Mouse (Mus musculus) stomach, embryonic 14.5 days (tissue): ENCODE measurements at regions not wholly inside any gene's neighbourhood (a gene's known extent, or its start where the extent isn't known, plus 50 kb on each side); places are given as distances from the start of the nearest gene placed in this dataset.

Experiments
- ATAC-seq: fragments of 200-750 bp; cut with Nextera tagmentation; 2 replicates; pipeline ENCODE4 v1.8.0; 2017; ENCODE audit warnings: low read depth, moderate TSS enrichment; ENCODE audit not compliant: insufficient number of reproducible peaks, insufficient read depth, low FRiP score
- H3K27ac ChIP-seq: fragments of 300-500 bp; sonication (generic); 2 replicates; pipeline ENCODE4 v1.5.1; 2014; ENCODE audit warnings: mild to moderate bottlenecking, low read length, moderate library complexity, mixed read lengths
- H3K27me3 ChIP-seq: fragments of 300-500 bp; sonication (generic); 2 replicates; pipeline ENCODE4 v1.6.1; 2014; ENCODE audit warnings: low read length, control low read depth, mixed read lengths; ENCODE audit not compliant: control insufficient read depth, insufficient read depth
- H3K36me3 ChIP-seq: fragments of 300-500 bp; sonication (generic); 2 replicates; pipeline ENCODE4 v1.6.1; 2014; ENCODE audit warnings: mild to moderate bottlenecking, control low read depth, low read length, moderate library complexity, mixed read lengths; ENCODE audit not compliant: control insufficient read depth, insufficient read depth
- H3K4me1 ChIP-seq: fragments of 300-500 bp; sonication (generic); 2 replicates; pipeline ENCODE4 v1.6.1; 2014; ENCODE audit warnings: low read length, control low read depth, mixed read lengths; ENCODE audit not compliant: control insufficient read depth, insufficient read depth
- H3K4me2 ChIP-seq: fragments of 300-500 bp; sonication (generic); replicated peaks from 2 replicates; pipeline ENCODE4 v1.6.1; 2014; ENCODE audit warnings: low read depth, low read length, control low read depth
- H3K4me3 ChIP-seq: fragments of 300-500 bp; sonication (generic); 2 replicates; pipeline ENCODE4 v1.5.1; 2014; ENCODE audit warnings: low read depth, low read length, control low read depth
- H3K9ac ChIP-seq: fragments of 300-500 bp; sonication (generic); replicated peaks from 2 replicates; pipeline ENCODE4 v1.6.1; 2014; ENCODE audit warnings: low read depth, mild to moderate bottlenecking, control low read depth, low read length, moderate library complexity, mixed read lengths
- H3K9me3 ChIP-seq: fragments of 300-500 bp; sonication (generic); 2 replicates; pipeline ENCODE4 v1.6.1; 2016; ENCODE audit warnings: low read depth, low read length, control low read depth; ENCODE audit not compliant: control insufficient read depth
- WGBS: fragments of 180-500 bp; shearing (Covaris S2); extraction: QIAGEN DNeasy Blood & Tissue Kit; methylation state at CpG from one replicate; pipeline ENCODE4 v1.1.7; 2014; 5-methylcytosine and 5-hydroxymethylcytosine counted together

- H3K9ac ChIP-seq = no peak overlapping the region
- H3K27me3 ChIP-seq = no peaks in the 10 kb centered on the region
- no peak for ATAC-seq
- H3K4me2 ChIP-seq = no peak overlapping the region
- H3K27ac ChIP-seq = no peak overlapping the region
- no peak overlapping the region for H3K4me3 ChIP-seq
- H3K9me3 ChIP-seq = no peaks in the 10 kb centered on the region
- no peaks in the 10 kb centered on the region for H3K4me1 ChIP-seq
- 71% methylated on average over 5 of the region's 5 CpGs for WGBS
- H3K36me3 ChIP-seq = no peaks in the 10 kb centered on the region
These were observed 85.0 kb upstream of the Dock1 start for GRCm38 (mm10) chr7:134585478-134585877.

- Histone ChIP-seq H3K4me2 (no peak overlapping the region), H3K27me3 (no peaks in the 10 kb centered on the region), H3K9ac (no peak overlapping the region), H3K27ac (no peak overlapping the region), H3K4me3 (no peak overlapping the region), H3K36me3 (no peaks in the 10 kb centered on the region), H3K4me1 (no peaks in the 10 kb centered on the region), H3K9me3 (no peaks in the 10 kb centered on the region)
- no peak for ATAC-seq
- 91% methylated on average over 6 of the region's 6 CpGs for WGBS
These were observed 83.5 kb upstream of the Dock1 start for GRCm38 (mm10) chr7:134586990-134587389.

GRCm38 (mm10) chr7:134607886-134608285 is 62.6 kb upstream of the Dock1 start:
- Histone ChIP-seq H3K4me1 (peaks cover 3% of the 10 kb centered on the region; the same call in 1 of the 2 replicates), H3K9ac (no peak overlapping the region)
- ATAC-seq = no peak

GRCm38 (mm10) chr7:134610159-134610558 is 60.3 kb upstream of the Dock1 start:
- Histone ChIP-seq H3K27me3 (no peaks in the 10 kb centered on the region), H3K27ac (no peak overlapping the region)
- ATAC-seq = no peak

More at GRCm38 (mm10) chr7:134607886-134608285, 62.6 kb upstream of the Dock1 start:
- H3K4me2 ChIP-seq = no peak overlapping the region
- H3K9me3 ChIP-seq = no peaks in the 10 kb centered on the region
- no peak overlapping the region for H3K27ac ChIP-seq
- H3K4me3 ChIP-seq = no peak overlapping the region
- WGBS = 43% methylated on average over 3 of the region's 3 CpGs
- no peaks in the 10 kb centered on the region for H3K36me3 ChIP-seq
- H3K27me3 ChIP-seq = no peaks in the 10 kb centered on the region

GRCm38 (mm10) chr7:134611371-134611770 is 59.1 kb upstream of the Dock1 start:
- Histone ChIP-seq H3K4me1 (peaks cover 3% of the 10 kb centered on the region; the same call in 1 of the 2 replicates), H3K9ac (no peak overlapping the region), H3K9me3 (no peaks in the 10 kb centered on the region), H3K4me3 (no peak overlapping the region), H3K36me3 (no peaks in the 10 kb centered on the region), H3K27me3 (no peaks in the 10 kb centered on the region), H3K4me2 (no peak overlapping the region), H3K27ac (no peak overlapping the region)
- WGBS = 48% methylated on average over 9 of the region's 9 CpGs
- ATAC-seq = no peak

More at GRCm38 (mm10) chr7:134610159-134610558, 60.3 kb upstream of the Dock1 start:
- H3K36me3 ChIP-seq = no peaks in the 10 kb centered on the region
- H3K4me1 ChIP-seq = peaks cover 3% of the 10 kb centered on the region; the same call in 1 of the 2 replicates
- WGBS = 53% methylated on average over 2 of the region's 2 CpGs
- H3K4me3 ChIP-seq = no peak overlapping the region
- no peak overlapping the region for H3K4me2 ChIP-seq
- H3K9ac ChIP-seq = no peak overlapping the region
- no peaks in the 10 kb centered on the region for H3K9me3 ChIP-seq

- H3K9me3 ChIP-seq = no peaks in the 10 kb centered on the region
- no peak overlapping the region for H3K9ac ChIP-seq
- no peaks in the 10 kb centered on the region for H3K27me3 ChIP-seq
- WGBS = 79% methylated on average over 4 of the region's 4 CpGs
- no peak overlapping the region for H3K27ac ChIP-seq
- H3K4me1 ChIP-seq = peaks cover 3% of the 10 kb centered on the region; the same call in 1 of the 2 replicates
- no peaks in the 10 kb centered on the region for H3K36me3 ChIP-seq
- no peak for ATAC-seq
- no peak overlapping the region for H3K4me2 ChIP-seq
- no peak overlapping the region for H3K4me3 ChIP-seq
These were observed 58.2 kb upstream of the Dock1 start for GRCm38 (mm10) chr7:134612175-134612633.

GRCm38 (mm10) chr7:134619220-134619975 is 51.1 kb upstream of the Dock1 start:
- no peak for ATAC-seq
- H3K36me3 ChIP-seq = no peaks in the 10 kb centered on the region
- peaks cover 4% of the 10 kb centered on the region; the same call in 1 of the 2 replicates for H3K9me3 ChIP-seq
- no peak overlapping the region for H3K27ac ChIP-seq
- H3K4me2 ChIP-seq = no peak overlapping the region
- no peaks in the 10 kb centered on the region for H3K27me3 ChIP-seq
- H3K4me3 ChIP-seq = no peak overlapping the region
- WGBS = 21% methylated on average over 2 of the region's 2 CpGs
- H3K9ac ChIP-seq = no peak overlapping the region
- no peaks in the 10 kb centered on the region for H3K4me1 ChIP-seq

GRCm38 (mm10) chr7:134620006-134620405 is 50.4 kb upstream of the Dock1 start:
- no peaks in the 10 kb centered on the region for H3K4me1 ChIP-seq
- H3K27me3 ChIP-seq = no peaks in the 10 kb centered on the region
- H3K36me3 ChIP-seq = no peaks in the 10 kb centered on the region
- H3K27ac ChIP-seq = no peak overlapping the region
- peaks cover 4% of the 10 kb centered on the region; the same call in 1 of the 2 replicates for H3K9me3 ChIP-seq
- no peak overlapping the region for H3K4me2 ChIP-seq
- no peak overlapping the region for H3K9ac ChIP-seq
- no peak for ATAC-seq
- 81% methylated on average over 5 of the region's 5 CpGs for WGBS
- H3K4me3 ChIP-seq = no peak overlapping the region
